Mouse (Mus musculus) ES-E14 (cell line): ENCODE measurements around the gene Klrg1. TPM values are rescaled to one million over a fixed set of nuclear protein-coding genes. Genes with fewer than 3 reads are reported as not detected.

Experiments used
- DNase-seq: peaks from one replicate; pipeline ENCODE4 v3.0.0-alpha.2; 2013; ENCODE audit warnings: low read depth, low spot score
- H3K27ac ChIP-seq: 2 replicates; pipeline ENCODE4 v1.5.1; 2012; ENCODE audit warnings: low read depth, mild to moderate bottlenecking, low read length, moderate library complexity, mixed read lengths; ENCODE audit not compliant: poor library complexity, insufficient read depth, severe bottlenecking
- H3K36me3 ChIP-seq: 2 replicates; pipeline ENCODE4 v1.6.1; 2012; ENCODE audit warnings: mild to moderate bottlenecking, low read length, moderate library complexity, mixed read lengths; ENCODE audit not compliant: control insufficient read depth, poor library complexity, insufficient read depth, severe bottlenecking
- H3K4me1 ChIP-seq, 2 experiments: fragments of 150-350 bp in 1 of 2; sonication (generic) in 1 of 2; 2 replicates each; pipeline ENCODE4 v1.6.1; 2012; ENCODE audit warnings: low read length in 2 of 2, mild to moderate bottlenecking in 1 of 2, mixed read lengths in 1 of 2; ENCODE audit not compliant: control insufficient read depth in 2 of 2, insufficient read depth in 2 of 2, poor library complexity in 1 of 2
- H3K4me3 ChIP-seq, 2 experiments: fragments of 150-350 bp in 1 of 2; sonication (generic) in 1 of 2; 2 replicates each; pipeline ENCODE4 v1.5.1; 2012; ENCODE audit warnings: low read length in 2 of 2, low read depth in 1 of 2, mild to moderate bottlenecking in 1 of 2, mixed read lengths in 1 of 2; ENCODE audit not compliant: insufficient read depth in 1 of 2, poor library complexity in 1 of 2, severe bottlenecking in 1 of 2
- H3K9ac ChIP-seq: 2 replicates; pipeline ENCODE4 v1.6.1; 2012; ENCODE audit warnings: low read depth, mild to moderate bottlenecking, low read length, mixed read lengths; ENCODE audit not compliant: poor library complexity, insufficient read depth, severe bottlenecking
- H3K9me3 ChIP-seq: fragments of 150-350 bp; sonication (generic); 2 replicates; pipeline ENCODE4 v1.6.1; 2012; ENCODE audit warnings: low read depth, mild to moderate bottlenecking, low read length; ENCODE audit not compliant: control insufficient read depth, insufficient read depth
- CHD2 ChIP-seq: IDR thresholded peaks from 2 replicates; pipeline ENCODE4 v1.6.1; 2014; ENCODE audit warnings: mild to moderate bottlenecking, low read depth, low read length, inconsistent platforms
- HCFC1 ChIP-seq: IDR thresholded peaks from 2 replicates; pipeline ENCODE4 v1.6.1; 2012; ENCODE audit warnings: low read length, inconsistent platforms, borderline replicate concordance; ENCODE audit not compliant: insufficient read depth
- MAFK ChIP-seq: IDR thresholded peaks from 2 replicates; pipeline ENCODE4 v1.6.1; 2014; ENCODE audit warnings: mild to moderate bottlenecking, low read depth, low read length, inconsistent platforms; ENCODE audit not compliant: insufficient read depth
- ZC3H11A ChIP-seq: IDR thresholded peaks from 2 replicates; pipeline ENCODE4 v1.6.1; 2012; ENCODE audit warnings: low read depth, mild to moderate bottlenecking, inconsistent platforms, low read length, borderline replicate concordance
- ZNF384 ChIP-seq: IDR thresholded peaks from 2 replicates; pipeline ENCODE4 v1.6.1; 2012; ENCODE audit warnings: low read depth, low read length, inconsistent platforms
- in situ Hi-C, 2 experiments: fragments of 600-800 bp; cut with MboI; formaldehyde crosslinking; loops; one replicate each; pipeline ENCODE4 v1.15.1; 2025; ENCODE audit warnings: low sequenced_read_pairs in 2 of 2, inconsistent platforms in 1 of 2; ENCODE audit not compliant: unreplicated experiment in 2 of 2
- total RNA-seq: library from RNA; depleted of rRNA; stranded (reverse); fragments of 300-350 nt; gene quantifications from 2 replicates; pipeline ENCODE4 v1.2.3, GENCODE M21; 2012

Klrg1 gene
- total RNA-seq, 1 experiment, result not detected

- H3K4me3 ChIP-seq, result no peak overlapping the region
- in situ Hi-C loops, result no loop called here
- H3K36me3 ChIP-seq, result no peaks in the 10 kb centered on the region
- H3K4me1 ChIP-seq, result no peaks in the 10 kb centered on the region
- no peaks in the 10 kb centered on the region for H3K9me3 ChIP-seq
- no peak overlapping the region for H3K27ac ChIP-seq
- no peak for TF ChIP-seq ZNF384
- no peak for TF ChIP-seq MAFK
- TF ChIP-seq ZC3H11A, result no peak
- TF ChIP-seq CHD2, result no peak
- TF ChIP-seq HCFC1, result no peak
- DNase-seq, result no peak
- H3K9ac ChIP-seq, result no peak overlapping the region
These were observed 12.5 kb downstream of the Klrg1 start for GRCm38 (mm10) chr6:122270152-122270551.

GRCm38 (mm10) chr6:122269170-122269569 lies 13.5 kb downstream of the Klrg1 start:
- in situ Hi-C loops, result no loop called here
- H3K9ac ChIP-seq, result no peak overlapping the region
- H3K4me1 ChIP-seq, result no peaks in the 10 kb centered on the region

DNA sequence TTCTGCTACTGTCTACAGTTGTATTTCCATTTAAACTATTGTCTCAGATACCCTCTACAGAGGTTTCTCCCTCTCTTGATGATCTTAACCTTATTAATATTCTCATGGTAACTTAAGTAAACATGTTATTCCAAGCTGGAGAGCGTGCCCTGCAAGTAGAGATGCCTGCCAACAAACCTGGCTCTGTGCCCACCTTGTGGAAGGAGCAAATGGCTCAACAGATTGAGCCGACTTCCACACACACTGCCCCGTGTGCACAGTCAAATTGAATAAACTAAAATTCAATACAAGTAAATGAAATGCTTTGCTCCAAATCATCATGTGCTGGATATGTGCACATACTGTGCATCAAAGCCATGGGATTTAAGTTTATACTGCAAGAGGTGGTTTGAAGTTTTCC lies 14.1 kb downstream of the Klrg1 start:
- H3K36me3 ChIP-seq, result no peaks in the 10 kb centered on the region
- no peaks in the 10 kb centered on the region for H3K9me3 ChIP-seq
- H3K4me1 ChIP-seq, result no peaks in the 10 kb centered on the region
- H3K4me3 ChIP-seq, result no peak overlapping the region
- H3K27ac ChIP-seq, result no peak overlapping the region
- in situ Hi-C loops, result no loop called here
- no peak for TF ChIP-seq CHD2
- no peak for TF ChIP-seq MAFK
- no peak for TF ChIP-seq HCFC1
- TF ChIP-seq ZNF384, result no peak
- no peak for TF ChIP-seq ZC3H11A
- H3K9ac ChIP-seq, result no peak overlapping the region
- DNase-seq, result no peak

More at GRCm38 (mm10) chr6:122269170-122269569, 13.5 kb downstream of the Klrg1 start:
- Histone ChIP-seq H3K27ac (no peak overlapping the region), H3K9me3 (no peaks in the 10 kb centered on the region), H3K4me3 (no peak overlapping the region), H3K36me3 (no peaks in the 10 kb centered on the region)
- TF ChIP-seq ZNF384, result no peak
- no peak for TF ChIP-seq HCFC1
- TF ChIP-seq ZC3H11A, result no peak
- TF ChIP-seq CHD2, result no peak
- TF ChIP-seq MAFK, result no peak
- no peak for DNase-seq

- in situ Hi-C loops, result no loop called here
- no peaks in the 10 kb centered on the region for H3K9me3 ChIP-seq
- no peaks in the 10 kb centered on the region for H3K36me3 ChIP-seq
- no peaks in the 10 kb centered on the region for H3K4me1 ChIP-seq
- no peak overlapping the region for H3K27ac ChIP-seq
- no peak overlapping the region for H3K9ac ChIP-seq
- no peak overlapping the region for H3K4me3 ChIP-seq
- no peak for DNase-seq
- no peak for TF ChIP-seq ZC3H11A
- TF ChIP-seq MAFK, result no peak
- no peak for TF ChIP-seq ZNF384
- TF ChIP-seq HCFC1, result no peak
- TF ChIP-seq CHD2, result no peak
These were observed 20.1 kb downstream of the Klrg1 start for GRCm38 (mm10) chr6:122262543-122262942.

DNA sequence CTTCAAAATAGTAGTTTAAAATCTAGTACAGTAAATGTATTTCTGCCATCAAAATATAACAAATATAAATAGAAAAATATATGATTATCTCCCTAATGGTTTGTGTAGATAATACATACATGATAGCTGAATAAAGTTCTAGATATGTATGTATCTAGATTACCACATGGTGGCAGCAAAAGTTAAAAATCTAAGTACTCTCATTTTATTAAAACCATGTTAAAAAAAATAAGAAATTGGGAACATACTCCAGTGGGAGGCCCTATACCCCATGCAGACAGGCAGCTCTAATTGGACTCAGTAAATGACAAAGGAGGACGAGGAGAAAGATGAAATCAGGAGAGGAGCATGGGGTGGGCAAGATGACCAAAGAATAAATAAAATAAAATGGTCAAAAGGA lies 30.5 kb downstream of the Klrg1 start:
- DNase-seq, result no peak
- no peak for TF ChIP-seq CHD2
- TF ChIP-seq ZNF384, result no peak
- TF ChIP-seq HCFC1, result no peak
- no peak for TF ChIP-seq ZC3H11A
- no peak for TF ChIP-seq MAFK
- H3K9me3 ChIP-seq, result no peaks in the 10 kb centered on the region
- H3K9ac ChIP-seq, result no peak overlapping the region
- no peak overlapping the region for H3K27ac ChIP-seq
- H3K4me3 ChIP-seq, result no peak overlapping the region
- H3K36me3 ChIP-seq, result no peaks in the 10 kb centered on the region
- H3K4me1 ChIP-seq, result no peaks in the 10 kb centered on the region
- in situ Hi-C loops, result no loop called here
